Mouse (Mus musculus): Measurements from ENCODE around the gene Sf3b3. TPM values are rescaled to one million over a fixed set of nuclear protein-coding genes. Genes with fewer than 3 reads are reported as not detected.

Gene Sf3b3
- 201 and 217 TPM in 2 replicates for polyA plus RNA-seq (2014; fragmentation: Nextera tagmentation; extraction: Ambion mirVana)

GRCm38 (mm10) chr8:110846405-110847170 is at the start of gene Sf3b3, which contains the start of gene Cog4:
TSS of gene Sf3b3 (minus strand) at chr8:110846787.
TSS of gene Cog4 (plus strand) at chr8:110846600.
- H3K4me3 ChIP-seq (ENCODE audit: low read depth, low read length): peak within 1 kb of the TSS; percentile 91
- peak within 1 kb of the TSS; percentile 74 for H3K27ac ChIP-seq (ENCODE audit: low read depth, low read length)
- H3K9me3 ChIP-seq (ENCODE audit: control insufficient read depth, low read length): no peaks in the 10 kb centered on the region
- H3K4me1 ChIP-seq (ENCODE audit: control insufficient read depth, insufficient read depth, low read length): peaks cover 7% of the 10 kb centered on the region
- peak within 1 kb of the TSS; percentile 83 for H3K4me2 ChIP-seq (ENCODE audit: low read depth)
- WGBS: under 1% methylated on average over 53 of the region's 53 CpGs
- DNase-seq (ENCODE audit: low spot score) (peak; percentile 89), ATAC-seq (ENCODE audit: insufficient read depth, low FRiP score, low TSS enrichment) (peak; percentile 86)
- no peaks in the 10 kb centered on the region for H3K27me3 ChIP-seq (ENCODE audit: control insufficient read depth, insufficient read depth, low read length)
- peaks cover 6% of the 10 kb centered on the region for H3K36me3 ChIP-seq (ENCODE audit: control insufficient read depth, insufficient read depth, low read length)
- peak within 1 kb of the TSS; percentile 95 for H3K9ac ChIP-seq (ENCODE audit: low read length)

- ATAC-seq (ENCODE audit: insufficient read depth, low FRiP score, low TSS enrichment) (no peak), DNase-seq (ENCODE audit: low spot score) (peak; percentile 8)
- H3K27me3 ChIP-seq (ENCODE audit: control insufficient read depth, insufficient read depth, low read length): no peaks in the 10 kb centered on the region
- 92% methylated on average over 13 of the region's 13 CpGs for whole genome bisulfite sequencing
- H3K4me1 ChIP-seq (ENCODE audit: control insufficient read depth, insufficient read depth, low read length): no peaks in the 10 kb centered on the region
- no peaks in the 10 kb centered on the region for H3K9me3 ChIP-seq (ENCODE audit: control insufficient read depth, low read length)
- H3K27ac ChIP-seq (ENCODE audit: low read depth, low read length): no peak overlapping the region
- H3K4me2 ChIP-seq (ENCODE audit: low read depth): no peak overlapping the region
- no peaks in the 10 kb centered on the region for H3K36me3 ChIP-seq (ENCODE audit: control insufficient read depth, insufficient read depth, low read length)
- no peak overlapping the region for H3K9ac ChIP-seq (ENCODE audit: low read length)
- no peak overlapping the region for H3K4me3 ChIP-seq (ENCODE audit: low read depth, low read length)
These were observed 49.2 kb upstream of the Sf3b3 start for GRCm38 (mm10) chr8:110895812-110896211.

- no peak overlapping the region for H3K4me2 ChIP-seq (ENCODE audit: low read depth)
- no peaks in the 10 kb centered on the region for H3K36me3 ChIP-seq (ENCODE audit: control insufficient read depth, insufficient read depth, low read length)
- H3K4me1 ChIP-seq (ENCODE audit: control insufficient read depth, insufficient read depth, low read length): no peaks in the 10 kb centered on the region
- H3K9ac ChIP-seq (ENCODE audit: low read length): no peak overlapping the region
- no peaks in the 10 kb centered on the region for H3K9me3 ChIP-seq (ENCODE audit: control insufficient read depth, low read length)
- DNase-seq (ENCODE audit: low spot score) (peak; percentile 0), ATAC-seq (ENCODE audit: insufficient read depth, low FRiP score, low TSS enrichment) (no peak)
- no peak overlapping the region for H3K4me3 ChIP-seq (ENCODE audit: low read depth, low read length)
- H3K27me3 ChIP-seq (ENCODE audit: control insufficient read depth, insufficient read depth, low read length): no peaks in the 10 kb centered on the region
- H3K27ac ChIP-seq (ENCODE audit: low read depth, low read length): no peak overlapping the region
- 78% methylated on average over 8 of the region's 9 CpGs for WGBS
These were observed 48.7 kb upstream of the Sf3b3 start for GRCm38 (mm10) chr8:110895254-110895653.

GRCm38 (mm10) chr8:110894851-110895250 is 48.3 kb upstream of the Sf3b3 start:
- Histone ChIP-seq H3K27ac (ENCODE audit: low read depth, low read length) (no peak overlapping the region), H3K9me3 (ENCODE audit: control insufficient read depth, low read length) (no peaks in the 10 kb centered on the region), H3K27me3 (ENCODE audit: control insufficient read depth, insufficient read depth, low read length) (no peaks in the 10 kb centered on the region), H3K36me3 (ENCODE audit: control insufficient read depth, insufficient read depth, low read length) (no peaks in the 10 kb centered on the region), H3K9ac (ENCODE audit: low read length) (no peak overlapping the region), H3K4me1 (ENCODE audit: control insufficient read depth, insufficient read depth, low read length) (no peaks in the 10 kb centered on the region), H3K4me2 (ENCODE audit: low read depth) (no peak overlapping the region), H3K4me3 (ENCODE audit: low read depth, low read length) (no peak overlapping the region)
- ATAC-seq (ENCODE audit: insufficient read depth, low FRiP score, low TSS enrichment) (no peak), DNase-seq (ENCODE audit: low spot score) (peak; percentile 4)
- 84% methylated on average over 10 of the region's 10 CpGs for WGBS

GRCm38 (mm10) chr8:110892913-110893312 is 46.3 kb upstream of the Sf3b3 start:
- Histone ChIP-seq H3K4me2 (ENCODE audit: low read depth) (no peak overlapping the region), H3K9me3 (ENCODE audit: control insufficient read depth, low read length) (no peaks in the 10 kb centered on the region), H3K36me3 (ENCODE audit: control insufficient read depth, insufficient read depth, low read length) (peaks cover 6% of the 10 kb centered on the region; the same call in 1 of the 2 replicates), H3K27ac (ENCODE audit: low read depth, low read length) (no peak overlapping the region), H3K27me3 (ENCODE audit: control insufficient read depth, insufficient read depth, low read length) (no peaks in the 10 kb centered on the region), H3K4me3 (ENCODE audit: low read depth, low read length) (no peak overlapping the region), H3K9ac (ENCODE audit: low read length) (no peak overlapping the region), H3K4me1 (ENCODE audit: control insufficient read depth, insufficient read depth, low read length) (no peaks in the 10 kb centered on the region)
- ATAC-seq (ENCODE audit: insufficient read depth, low FRiP score, low TSS enrichment) (no peak), DNase-seq (ENCODE audit: low spot score) (no peak)
- WGBS: 89% methylated on average over 2 of the region's 2 CpGs

- Histone ChIP-seq H3K9ac (ENCODE audit: low read length) (no peak overlapping the region), H3K9me3 (ENCODE audit: control insufficient read depth, low read length) (no peaks in the 10 kb centered on the region), H3K4me3 (ENCODE audit: low read depth, low read length) (no peak overlapping the region), H3K36me3 (ENCODE audit: control insufficient read depth, insufficient read depth, low read length) (peaks cover 6% of the 10 kb centered on the region), H3K27ac (ENCODE audit: low read depth, low read length) (no peak overlapping the region), H3K4me1 (ENCODE audit: control insufficient read depth, insufficient read depth, low read length) (no peaks in the 10 kb centered on the region), H3K27me3 (ENCODE audit: control insufficient read depth, insufficient read depth, low read length) (no peaks in the 10 kb centered on the region), H3K4me2 (ENCODE audit: low read depth) (no peak overlapping the region)
- ATAC-seq (ENCODE audit: insufficient read depth, low FRiP score, low TSS enrichment) (no peak), DNase-seq (ENCODE audit: low spot score) (no peak)
- 88% methylated on average over 7 of the region's 7 CpGs for WGBS
These were observed 45.5 kb upstream of the Sf3b3 start for GRCm38 (mm10) chr8:110892040-110892439.

GRCm38 (mm10) chr8:110889904-110890470 is 43.4 kb upstream of the Sf3b3 start:
- ATAC-seq (ENCODE audit: insufficient read depth, low FRiP score, low TSS enrichment): no peak
- Histone ChIP-seq H3K4me3 (ENCODE audit: low read depth, low read length) (no peak overlapping the region), H3K9me3 (ENCODE audit: control insufficient read depth, low read length) (no peaks in the 10 kb centered on the region), H3K4me1 (ENCODE audit: control insufficient read depth, insufficient read depth, low read length) (no peaks in the 10 kb centered on the region), H3K36me3 (ENCODE audit: control insufficient read depth, insufficient read depth, low read length) (peaks cover 6% of the 10 kb centered on the region), H3K9ac (ENCODE audit: low read length) (no peak overlapping the region), H3K27ac (ENCODE audit: low read depth, low read length) (no peak overlapping the region), H3K4me2 (ENCODE audit: low read depth) (no peak overlapping the region), H3K27me3 (ENCODE audit: control insufficient read depth, insufficient read depth, low read length) (no peaks in the 10 kb centered on the region)
- 80% methylated on average over 12 of the region's 12 CpGs for WGBS
- no peak for DNase-seq (ENCODE audit: low spot score)

- H3K9ac ChIP-seq (ENCODE audit: low read length): no peak overlapping the region
- DNase-seq (ENCODE audit: low spot score): no peak
- peaks cover 6% of the 10 kb centered on the region for H3K36me3 ChIP-seq (ENCODE audit: control insufficient read depth, insufficient read depth, low read length)
- H3K4me1 ChIP-seq (ENCODE audit: control insufficient read depth, insufficient read depth, low read length): no peaks in the 10 kb centered on the region
- no peaks in the 10 kb centered on the region for H3K27me3 ChIP-seq (ENCODE audit: control insufficient read depth, insufficient read depth, low read length)
- H3K4me3 ChIP-seq (ENCODE audit: low read depth, low read length): no peak overlapping the region
- no peak overlapping the region for H3K4me2 ChIP-seq (ENCODE audit: low read depth)
- no peaks in the 10 kb centered on the region for H3K9me3 ChIP-seq (ENCODE audit: control insufficient read depth, low read length)
- WGBS: 87% methylated on average over 16 of the region's 16 CpGs
- H3K27ac ChIP-seq (ENCODE audit: low read depth, low read length): no peak overlapping the region
- no peak for ATAC-seq (ENCODE audit: insufficient read depth, low FRiP score, low TSS enrichment)
These were observed 42.3 kb upstream of the Sf3b3 start for GRCm38 (mm10) chr8:110888860-110889259.

- no peaks in the 10 kb centered on the region for H3K9me3 ChIP-seq (ENCODE audit: control insufficient read depth, low read length)
- WGBS: 92% methylated on average over 8 of the region's 8 CpGs
- peaks cover 6% of the 10 kb centered on the region for H3K36me3 ChIP-seq (ENCODE audit: control insufficient read depth, insufficient read depth, low read length)
- ATAC-seq (ENCODE audit: insufficient read depth, low FRiP score, low TSS enrichment): no peak
- H3K9ac ChIP-seq (ENCODE audit: low read length): no peak overlapping the region
- DNase-seq (ENCODE audit: low spot score): no peak
- H3K27ac ChIP-seq (ENCODE audit: low read depth, low read length): no peak overlapping the region
- no peaks in the 10 kb centered on the region for H3K27me3 ChIP-seq (ENCODE audit: control insufficient read depth, insufficient read depth, low read length)
- H3K4me3 ChIP-seq (ENCODE audit: low read depth, low read length): no peak overlapping the region
- H3K4me1 ChIP-seq (ENCODE audit: control insufficient read depth, insufficient read depth, low read length): no peaks in the 10 kb centered on the region
- no peak overlapping the region for H3K4me2 ChIP-seq (ENCODE audit: low read depth)
These were observed 41.9 kb upstream of the Sf3b3 start for GRCm38 (mm10) chr8:110888441-110888840.

Measured in neural tube, embryonic 11.5 days (tissue).